Mouse (Mus musculus) kidney, postnatal 0 days (tissue): ENCODE data around the gene Hsd17b1. TPM values are rescaled to one million over a fixed set of nuclear protein-coding genes. Genes with fewer than 3 reads are reported as not detected.
A peak's percentile ranks its signal among the peaks of the same experiment; 100 is the strongest.

Experiments
- ATAC-seq: fragments of 200-750 bp; cut with Nextera tagmentation; replicated peaks from 2 replicates; pipeline ENCODE4 v1.8.0; 2017; ENCODE audit warnings: low read depth, moderate number of reproducible peaks, moderate TSS enrichment, moderate library complexity; ENCODE audit not compliant: low FRiP score
- DNase-seq: peaks from one replicate; pipeline ENCODE4 v3.0.0-alpha.2; 2016; ENCODE audit warnings: low spot score
- H3K27ac ChIP-seq: fragments of 300-500 bp; sonication (generic); 2 replicates; pipeline ENCODE4 v1.5.1; 2014; ENCODE audit warnings: mild to moderate bottlenecking
- H3K27me3 ChIP-seq: fragments of 300-500 bp; sonication (generic); 2 replicates; pipeline ENCODE4 v1.6.1; 2014; ENCODE audit warnings: low read length, mixed read lengths; ENCODE audit not compliant: insufficient read depth
- H3K36me3 ChIP-seq: fragments of 300-500 bp; sonication (generic); 2 replicates; pipeline ENCODE4 v1.6.1; 2014; ENCODE audit warnings: low read length, mixed read lengths; ENCODE audit not compliant: insufficient read depth
- H3K4me1 ChIP-seq: fragments of 300-500 bp; sonication (generic); replicated peaks from 2 replicates; pipeline ENCODE4 v1.6.1; 2014; ENCODE audit warnings: antibody characterized with exemption, low read length, mixed read lengths; ENCODE audit not compliant: insufficient read depth
- H3K4me2 ChIP-seq: fragments of 300-500 bp; sonication (generic); 2 replicates; pipeline ENCODE4 v1.6.1; 2014; ENCODE audit warnings: mild to moderate bottlenecking, low read length, moderate library complexity, mixed read lengths
- H3K4me3 ChIP-seq: fragments of 300-500 bp; sonication (generic); replicated peaks from 2 replicates; pipeline ENCODE4 v1.5.1; 2014; ENCODE audit warnings: low read depth, low read length
- H3K9ac ChIP-seq: fragments of 300-500 bp; sonication (generic); 2 replicates; pipeline ENCODE4 v1.6.1; 2014; ENCODE audit warnings: low read depth, low read length
- H3K9me3 ChIP-seq: fragments of 300-500 bp; sonication (generic); replicated peaks from 2 replicates; pipeline ENCODE4 v1.6.1; 2016; ENCODE audit warnings: low read length, inconsistent platforms, mixed read lengths
- CTCF ChIP-seq: IDR thresholded peaks from 2 replicates; pipeline ENCODE4 v1.5.1; 2016; ENCODE audit warnings: antibody characterized with exemption, low read depth, mild to moderate bottlenecking, moderate library complexity
- WGBS: fragments of 180-500 bp; shearing (Covaris S2); extraction: QIAGEN DNeasy Blood & Tissue Kit; methylation state at CpG from one replicate; pipeline ENCODE4 v1.1.7; 2014; 5-methylcytosine and 5-hydroxymethylcytosine counted together
- polyA plus RNA-seq: library from polyadenylated mRNA; unstranded; fragments of >200 nt; fragmentation: Nextera tagmentation; extraction: Ambion mirVana; gene quantifications from 2 replicates; pipeline ENCODE4 v1.2.1, GENCODE M21; 2015

Gene Hsd17b1
- polyA plus RNA-seq, 1 experiment from 2014 or later: 0.42 TPM

DNA sequence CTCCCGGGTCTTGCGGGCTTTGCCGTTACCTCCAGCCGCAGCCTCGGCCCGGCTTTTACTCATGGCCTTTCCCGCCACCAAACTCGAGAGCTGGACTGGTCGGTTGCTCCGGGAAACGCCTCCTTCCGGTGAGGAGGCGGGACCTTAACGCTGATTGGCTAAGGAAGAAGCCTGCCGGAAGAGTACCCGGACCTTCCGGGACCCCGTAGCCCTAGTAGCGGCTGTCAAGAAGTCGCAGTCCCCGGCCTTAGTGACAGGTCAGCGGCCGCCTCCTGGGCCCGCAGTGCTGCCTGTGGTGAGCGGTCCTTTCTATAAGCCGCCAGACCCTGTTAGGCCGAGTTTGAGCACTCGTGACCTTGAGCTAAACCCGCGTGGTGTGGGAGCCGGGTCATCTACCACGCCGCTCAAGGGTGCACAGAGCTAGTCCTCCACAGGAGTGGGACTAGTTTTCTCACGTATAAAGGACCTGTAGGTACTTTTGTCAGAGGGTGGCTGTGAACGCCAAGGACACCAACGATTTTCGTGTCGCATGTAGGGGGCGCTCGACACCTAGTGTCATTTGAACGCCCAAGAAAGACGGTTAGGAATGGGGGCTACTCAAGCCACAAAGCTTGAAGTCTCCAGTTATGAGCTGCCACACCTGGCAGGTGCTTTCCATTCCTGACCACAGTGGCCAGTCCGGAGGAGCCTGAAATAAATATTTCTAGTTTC is 17.3 kb downstream of the Hsd17b1 start, which contains the start of gene Psmc3ip:
Psmc3ip (minus strand) TSS at position 123 of the 711 bp plus-strand sequence.
- Histone ChIP-seq H3K27me3 (no peaks in the 10 kb centered on the region), H3K9ac (peak within 1 kb of the TSS; percentile 69), H3K36me3 (peaks cover 62% of the 10 kb centered on the region), H3K4me3 (peak within 1 kb of the TSS; percentile 62), H3K4me1 (no peaks in the 10 kb centered on the region; the same call in 1 of the 2 replicates), H3K27ac (peak within 1 kb of the TSS; percentile 96), H3K4me2 (peak within 1 kb of the TSS; percentile 84), H3K9me3 (no peaks in the 10 kb centered on the region)
- TF ChIP-seq CTCF: peak; percentile 75
- peak; percentile 96 for DNase-seq
- ATAC-seq: peak; percentile 93
- under 1% methylated on average over 43 of the region's 43 CpGs for WGBS

DNA sequence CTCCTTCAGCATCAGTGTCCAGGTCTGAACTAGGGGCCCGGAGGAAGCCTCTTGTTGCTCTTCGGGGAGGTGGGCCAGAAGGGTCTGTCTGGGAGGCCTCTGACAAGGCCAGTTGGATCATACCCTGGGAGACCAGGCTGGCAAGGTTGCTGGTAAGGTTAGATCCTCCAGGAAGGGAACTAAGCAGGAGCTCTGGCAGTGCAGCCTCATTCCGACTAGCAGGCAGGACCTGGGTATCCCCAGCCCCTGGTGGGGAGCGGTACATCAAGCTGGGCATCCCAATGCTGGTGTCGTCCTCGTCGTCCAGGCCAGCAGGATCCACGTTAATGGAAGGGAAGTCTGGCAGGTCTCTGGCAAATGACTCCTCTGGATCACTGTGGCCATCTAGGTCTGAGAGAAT is 20.0 kb downstream of the Hsd17b1 start:
- Histone ChIP-seq H3K27ac (no peak overlapping the region), H3K4me1 (no peaks in the 10 kb centered on the region; the same call in 1 of the 2 replicates), H3K9me3 (no peaks in the 10 kb centered on the region), H3K4me2 (no peak overlapping the region), H3K4me3 (no peak overlapping the region), H3K9ac (no peak overlapping the region), H3K36me3 (peaks cover 59% of the 10 kb centered on the region), H3K27me3 (no peaks in the 10 kb centered on the region)
- ATAC-seq (no peak), DNase-seq (no peak)
- WGBS: 75% methylated on average over 8 of the region's 8 CpGs
- no peak for TF ChIP-seq CTCF

DNA sequence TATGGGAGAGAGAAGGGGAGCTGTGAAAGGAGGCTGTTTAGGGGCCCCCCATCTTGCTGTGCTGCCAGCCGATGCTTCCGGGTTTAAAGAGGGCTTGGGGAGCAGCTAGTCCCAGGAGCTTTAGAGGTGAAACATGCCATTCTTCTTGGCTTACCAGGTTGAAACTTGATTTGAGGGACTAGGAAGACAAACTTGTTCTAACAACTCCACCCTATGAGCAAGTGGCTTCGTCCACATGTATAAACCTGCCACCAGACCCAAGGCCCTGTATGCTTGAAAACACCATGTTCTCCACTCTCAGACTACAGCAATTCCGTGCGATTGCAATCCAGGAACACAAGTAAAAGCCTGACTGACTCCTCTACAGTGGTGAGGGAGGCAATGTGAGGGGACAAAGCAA is 24.8 kb downstream of the Hsd17b1 start:
- Histone ChIP-seq H3K4me1 (no peaks in the 10 kb centered on the region), H3K9me3 (no peaks in the 10 kb centered on the region), H3K4me3 (no peak overlapping the region), H3K4me2 (no peak overlapping the region), H3K9ac (no peak overlapping the region), H3K27ac (no peak overlapping the region), H3K36me3 (peaks cover 55% of the 10 kb centered on the region), H3K27me3 (no peaks in the 10 kb centered on the region)
- no peak for DNase-seq
- TF ChIP-seq CTCF: no peak
- WGBS: 92% methylated on average over 5 of the region's 5 CpGs
- ATAC-seq: no peak

DNA sequence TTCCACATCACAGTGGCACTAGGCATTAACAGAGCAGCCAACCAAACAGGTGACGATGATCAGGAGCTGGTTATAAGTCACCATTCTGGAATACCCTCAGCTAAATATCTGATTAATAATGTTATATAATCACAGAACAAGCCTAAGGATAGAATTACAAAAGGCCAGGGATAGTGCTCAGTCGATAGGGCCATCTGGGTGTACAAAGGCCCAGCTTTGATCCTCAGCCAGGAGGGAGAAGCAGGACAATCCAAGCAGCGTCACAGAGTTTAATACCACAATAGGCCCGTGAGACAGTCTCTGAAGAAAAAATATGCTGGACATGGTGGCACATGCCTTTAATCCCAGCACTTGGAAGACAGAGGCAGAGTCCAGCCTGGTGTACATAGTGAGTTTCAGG is 31.1 kb downstream of the Hsd17b1 start:
- Histone ChIP-seq H3K36me3 (peaks cover 5% of the 10 kb centered on the region), H3K4me1 (no peaks in the 10 kb centered on the region), H3K9ac (no peak overlapping the region), H3K27me3 (no peaks in the 10 kb centered on the region), H3K4me3 (no peak overlapping the region), H3K27ac (no peak overlapping the region), H3K9me3 (no peaks in the 10 kb centered on the region), H3K4me2 (no peak overlapping the region)
- ATAC-seq (no peak), DNase-seq (no peak)
- 77% methylated on average over 4 of the region's 4 CpGs for WGBS
- TF ChIP-seq CTCF: no peak

GRCm38 (mm10) chr11:101110708-101111107 is 32.5 kb downstream of the Hsd17b1 start:
- TF ChIP-seq CTCF: no peak
- ATAC-seq (no peak), DNase-seq (no peak)

GRCm38 (mm10) chr11:101111178-101111577 is 33.0 kb downstream of the Hsd17b1 start:
- no peak for ATAC-seq
- no peak overlapping the region for H3K27ac ChIP-seq
- no peak for DNase-seq
- no peaks in the 10 kb centered on the region for H3K36me3 ChIP-seq
- H3K9ac ChIP-seq: no peak overlapping the region
- no peak for TF ChIP-seq CTCF
- H3K4me1 ChIP-seq: no peaks in the 10 kb centered on the region
- no peak overlapping the region for H3K4me3 ChIP-seq
- no peaks in the 10 kb centered on the region for H3K27me3 ChIP-seq
- no peak overlapping the region for H3K4me2 ChIP-seq
- WGBS: 91% methylated on average over 4 of the region's 4 CpGs
- no peaks in the 10 kb centered on the region for H3K9me3 ChIP-seq

More at GRCm38 (mm10) chr11:101110708-101111107, 32.5 kb downstream of the Hsd17b1 start:
- no peak overlapping the region for H3K27ac ChIP-seq
- no peaks in the 10 kb centered on the region for H3K4me1 ChIP-seq
- H3K36me3 ChIP-seq: no peaks in the 10 kb centered on the region; the same call in none of the 2 replicates
- 45% methylated on average over 5 of the region's 5 CpGs for WGBS
- H3K9ac ChIP-seq: no peak overlapping the region
- no peak overlapping the region for H3K4me3 ChIP-seq
- no peak overlapping the region for H3K4me2 ChIP-seq
- no peaks in the 10 kb centered on the region for H3K27me3 ChIP-seq
- no peaks in the 10 kb centered on the region for H3K9me3 ChIP-seq

DNA sequence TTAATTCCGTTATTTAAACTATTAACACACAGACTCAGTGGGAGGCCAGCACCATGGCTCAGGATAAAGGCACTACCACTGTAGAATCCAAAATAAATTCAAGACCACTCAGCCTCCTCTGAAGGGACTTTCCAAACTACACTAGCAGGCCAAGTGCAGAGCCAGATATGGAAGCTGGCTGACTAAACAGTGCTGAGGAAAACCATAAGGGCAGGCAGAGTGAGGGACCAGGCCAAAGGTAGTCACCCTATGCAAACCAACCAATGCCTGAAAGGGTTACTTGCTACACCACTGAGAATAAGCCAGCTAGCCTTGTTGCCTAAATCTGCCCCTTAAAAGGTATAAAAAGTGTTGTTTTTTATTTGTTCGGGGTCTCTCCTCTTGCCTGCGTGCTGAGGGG is 34.0 kb downstream of the Hsd17b1 start:
- DNase-seq: no peak
- no peak for TF ChIP-seq CTCF
- H3K4me3 ChIP-seq: no peak overlapping the region
- H3K27ac ChIP-seq: no peak overlapping the region
- no peak overlapping the region for H3K4me2 ChIP-seq
- whole genome bisulfite sequencing: 88% methylated on average over 3 of the region's 3 CpGs
- no peaks in the 10 kb centered on the region for H3K9me3 ChIP-seq
- no peak for ATAC-seq
- no peak overlapping the region for H3K9ac ChIP-seq
- H3K27me3 ChIP-seq: no peaks in the 10 kb centered on the region
- no peaks in the 10 kb centered on the region for H3K4me1 ChIP-seq
- 0 out of 2 replicates have a peak, but pooled peaks cover 3% of the 10 kb centered on the region for H3K36me3 ChIP-seq
